Mouse (Mus musculus) megakaryocyte, embryonic 14.5 days (primary cell): ENCODE results near the gene Trim65.

Experiments used
- FLI1 ChIP-seq: IDR thresholded peaks from 2 replicates; pipeline ENCODE4 v1.6.1; 2012; ENCODE audit warnings: low read length, inconsistent platforms, mixed read lengths
- GATA1 ChIP-seq: IDR thresholded peaks from 3 replicates; pipeline ENCODE4 v1.6.1; 2012; ENCODE audit warnings: mixed read lengths, low read length, inconsistent platforms, borderline replicate concordance

DNA sequence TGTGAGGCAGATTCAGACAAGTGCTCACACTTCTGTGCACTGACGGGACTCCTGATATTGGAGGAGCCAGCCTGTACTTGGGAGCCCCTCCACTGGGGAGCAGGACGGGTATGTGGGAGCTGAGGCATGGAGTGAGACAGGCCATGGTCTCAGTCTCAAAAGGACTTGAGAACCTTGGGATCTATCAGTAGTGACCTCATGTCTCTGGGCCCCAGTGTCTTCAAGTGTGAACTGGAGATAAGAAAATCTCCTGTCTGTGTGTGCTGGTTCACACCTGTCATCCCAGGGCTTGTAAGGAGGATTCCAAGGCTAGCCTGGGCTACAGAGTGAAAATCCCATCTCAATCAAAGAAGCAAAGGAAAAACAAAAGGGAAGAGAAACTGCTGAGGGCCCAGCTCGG lies 12.5 kb upstream of the Trim65 start:
- no peak for TF ChIP-seq GATA1
- TF ChIP-seq FLI1, result no peak
